Mouse (Mus musculus): ENCODE data around the gene Nuak2. TPM values are rescaled to one million over a fixed set of nuclear protein-coding genes. Genes with fewer than 3 reads are reported as not detected.

The Nuak2 gene
- total and polyA plus RNA-seq, 2 experiments from 2014 or later = 7.7 to 7.9 TPM

- Histone ChIP-seq H3K9ac (replicated peaks; ENCODE audit: low read length) (no peak overlapping the region), H3K9me3 (ENCODE audit: low read length) (no peaks in the 10 kb centered on the region), H3K4me1 (ENCODE audit: insufficient read depth, low read length) (peaks cover 9% of the 10 kb centered on the region; the same call in 1 of the 2 replicates), H3K4me3 (ENCODE audit: low read length) (no peak overlapping the region), H3K27ac (no peak overlapping the region), H3K27me3 (ENCODE audit: insufficient read depth, low read length) (no peaks in the 10 kb centered on the region), H3K4me2 (ENCODE audit: low read depth, low read length) (no peak overlapping the region), H3K36me3 (ENCODE audit: insufficient read depth, low read length) (peaks cover 4% of the 10 kb centered on the region; the same call in 1 of the 2 replicates)
- DNase-seq (ENCODE audit: low spot score) (no peak), ATAC-seq (no peak)
- no peak for TF ChIP-seq CTCF (IDR thresholded peaks at IDR 0.05; ENCODE audit: low read depth)
- WGBS = 56% methylated on average over 15 of the region's 15 CpGs
These were observed 14.5 kb downstream of the Nuak2 start for GRCm38 (mm10) chr1:132330397-132330796.

GRCm38 (mm10) chr1:132331283-132331682, 15.4 kb downstream of the Nuak2 start:
- Histone ChIP-seq H3K27me3 (ENCODE audit: insufficient read depth, low read length) (no peaks in the 10 kb centered on the region), H3K36me3 (ENCODE audit: insufficient read depth, low read length) (peaks cover 4% of the 10 kb centered on the region; the same call in 1 of the 2 replicates), H3K4me3 (ENCODE audit: low read length) (no peak overlapping the region), H3K4me2 (ENCODE audit: low read depth, low read length) (no peak overlapping the region), H3K27ac (no peak overlapping the region), H3K4me1 (ENCODE audit: insufficient read depth, low read length) (peaks cover 12% of the 10 kb centered on the region; the same call in 1 of the 2 replicates), H3K9ac (replicated peaks; ENCODE audit: low read length) (no peak overlapping the region), H3K9me3 (ENCODE audit: low read length) (no peaks in the 10 kb centered on the region)
- DNase-seq (ENCODE audit: low spot score) = no peak
- 85% methylated on average over 17 of the region's 17 CpGs for WGBS
- TF ChIP-seq CTCF (IDR thresholded peaks at IDR 0.05; ENCODE audit: low read depth) = peak; percentile 25; the same call in 1 of the 2 replicates
- ATAC-seq = no peak

GRCm38 (mm10) chr1:132333201-132333600, 17.3 kb downstream of the Nuak2 start:
- Histone ChIP-seq H3K36me3 (ENCODE audit: insufficient read depth, low read length) (peaks cover 4% of the 10 kb centered on the region; the same call in 1 of the 2 replicates), H3K4me2 (ENCODE audit: low read depth, low read length) (no peak overlapping the region), H3K4me1 (ENCODE audit: insufficient read depth, low read length) (0 out of 2 replicates have a peak, but pooled peaks cover 8% of the 10 kb centered on the region), H3K9ac (replicated peaks; ENCODE audit: low read length) (no peak overlapping the region), H3K27me3 (ENCODE audit: insufficient read depth, low read length) (no peaks in the 10 kb centered on the region), H3K4me3 (ENCODE audit: low read length) (no peak overlapping the region), H3K9me3 (ENCODE audit: low read length) (no peaks in the 10 kb centered on the region), H3K27ac (no peak overlapping the region)
- 15% methylated on average over 2 of the region's 2 CpGs for WGBS
- DNase-seq (ENCODE audit: low spot score) (no peak), ATAC-seq (no peak)
- no peak for TF ChIP-seq CTCF (IDR thresholded peaks at IDR 0.05; ENCODE audit: low read depth)

GRCm38 (mm10) chr1:132333675-132334141, 17.8 kb downstream of the Nuak2 start:
- Histone ChIP-seq H3K4me2 (ENCODE audit: low read depth, low read length) (no peak overlapping the region), H3K4me1 (ENCODE audit: insufficient read depth, low read length) (0 out of 2 replicates have a peak, but pooled peaks cover 8% of the 10 kb centered on the region), H3K27ac (peak overlapping the region; percentile 64; the same call in 1 of the 2 replicates), H3K36me3 (ENCODE audit: insufficient read depth, low read length) (peaks cover 4% of the 10 kb centered on the region; the same call in 1 of the 2 replicates), H3K4me3 (ENCODE audit: low read length) (no peak overlapping the region), H3K9me3 (ENCODE audit: low read length) (no peaks in the 10 kb centered on the region), H3K27me3 (ENCODE audit: insufficient read depth, low read length) (no peaks in the 10 kb centered on the region), H3K9ac (replicated peaks; ENCODE audit: low read length) (no peak overlapping the region)
- ATAC-seq (peak; percentile 64), DNase-seq (ENCODE audit: low spot score) (peak; percentile 19)
- TF ChIP-seq CTCF (IDR thresholded peaks at IDR 0.05; ENCODE audit: low read depth) = no peak
- 25% methylated on average over 4 of the region's 4 CpGs for WGBS

GRCm38 (mm10) chr1:132334178-132334801, 18.4 kb downstream of the Nuak2 start:
- ATAC-seq = no peak
- 24% methylated on average over 6 of the region's 6 CpGs for WGBS
- 0 out of 2 replicates have a peak, but pooled peaks cover 8% of the 10 kb centered on the region for H3K4me1 ChIP-seq (ENCODE audit: insufficient read depth, low read length)

GRCm38 (mm10) chr1:132335378-132335965, 19.5 kb downstream of the Nuak2 start:
- H3K4me3 ChIP-seq (ENCODE audit: low read length) = no peak overlapping the region
- H3K27me3 ChIP-seq (ENCODE audit: insufficient read depth, low read length) = no peaks in the 10 kb centered on the region
- no peak; the same call in 1 of the 2 replicates for ATAC-seq
- no peak overlapping the region for H3K4me2 ChIP-seq (ENCODE audit: low read depth, low read length)
- no peak for TF ChIP-seq CTCF (IDR thresholded peaks at IDR 0.05; ENCODE audit: low read depth)
- WGBS = 26% methylated on average over 12 of the region's 12 CpGs
- H3K9ac ChIP-seq (replicated peaks; ENCODE audit: low read length) = no peak overlapping the region
- H3K9me3 ChIP-seq (ENCODE audit: low read length) = no peaks in the 10 kb centered on the region
- DNase-seq (ENCODE audit: low spot score) = peak; percentile 38
- no peak overlapping the region for H3K27ac ChIP-seq
- peaks cover 4% of the 10 kb centered on the region; the same call in 1 of the 2 replicates for H3K36me3 ChIP-seq (ENCODE audit: insufficient read depth, low read length)
- 0 out of 2 replicates have a peak, but pooled peaks cover 8% of the 10 kb centered on the region for H3K4me1 ChIP-seq (ENCODE audit: insufficient read depth, low read length)

More at GRCm38 (mm10) chr1:132334178-132334801, 18.4 kb downstream of the Nuak2 start:
- Histone ChIP-seq H3K27me3 (ENCODE audit: insufficient read depth, low read length) (no peaks in the 10 kb centered on the region), H3K27ac (peak overlapping the region; percentile 64; the same call in 1 of the 2 replicates), H3K4me2 (ENCODE audit: low read depth, low read length) (no peak overlapping the region), H3K9ac (replicated peaks; ENCODE audit: low read length) (no peak overlapping the region), H3K9me3 (ENCODE audit: low read length) (no peaks in the 10 kb centered on the region), H3K36me3 (ENCODE audit: insufficient read depth, low read length) (peaks cover 4% of the 10 kb centered on the region; the same call in 1 of the 2 replicates), H3K4me3 (ENCODE audit: low read length) (no peak overlapping the region)
- no peak for DNase-seq (ENCODE audit: low spot score)
- no peak for TF ChIP-seq CTCF (IDR thresholded peaks at IDR 0.05; ENCODE audit: low read depth)

Data from hindbrain, postnatal 0 days (tissue).